Mouse (Mus musculus): ENCODE data around the gene Nxpe4.
A peak's percentile ranks its signal among the peaks of the same experiment; 100 is the strongest.
"Not testable (repeated sequence)": the region's sequence is repeated elsewhere in the genome, so short reads cannot be mapped to it uniquely, and the experiment has no call there.

Nxpe4 gene

DNA sequence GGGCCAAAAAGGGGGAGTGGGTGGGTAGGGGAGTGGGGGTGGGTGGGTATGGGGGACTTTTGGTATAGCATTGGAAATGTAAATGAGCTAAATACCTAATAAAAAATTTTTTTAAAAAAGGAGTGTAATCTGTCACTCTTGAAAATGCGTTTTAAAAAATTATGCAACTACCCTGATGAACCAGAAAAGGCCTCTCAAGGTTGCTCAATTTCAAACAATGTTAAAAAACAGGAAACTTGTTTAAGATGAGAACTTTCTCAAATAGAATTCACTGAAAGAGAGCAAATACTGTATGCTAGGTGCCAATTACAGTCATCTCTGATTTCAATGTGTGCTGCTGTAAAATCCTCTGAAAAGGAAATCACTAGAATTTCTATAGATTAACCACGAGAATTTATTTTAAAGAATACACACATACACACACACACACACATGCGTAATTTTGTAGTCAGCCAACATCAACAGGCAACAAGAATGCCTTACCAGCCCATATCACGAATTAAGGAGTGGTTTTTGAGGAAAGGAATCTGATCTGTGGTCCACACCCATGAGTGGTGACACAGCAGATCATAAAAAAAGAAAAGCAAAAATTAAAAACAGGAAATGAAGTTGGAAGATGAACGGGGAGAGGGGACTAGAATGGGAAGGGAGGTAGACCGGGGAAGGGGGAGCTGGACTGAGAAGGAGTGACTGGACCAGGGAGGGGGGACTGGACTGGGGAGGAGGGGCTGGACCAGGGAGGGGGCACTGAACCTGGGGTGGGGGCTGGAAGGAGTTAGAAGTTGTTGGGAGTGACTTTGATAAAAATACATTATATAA lies 248.6 kb downstream of the Nxpe4 start:
- DNase-seq (ENCODE audit: low spot score): no peak

DNA sequence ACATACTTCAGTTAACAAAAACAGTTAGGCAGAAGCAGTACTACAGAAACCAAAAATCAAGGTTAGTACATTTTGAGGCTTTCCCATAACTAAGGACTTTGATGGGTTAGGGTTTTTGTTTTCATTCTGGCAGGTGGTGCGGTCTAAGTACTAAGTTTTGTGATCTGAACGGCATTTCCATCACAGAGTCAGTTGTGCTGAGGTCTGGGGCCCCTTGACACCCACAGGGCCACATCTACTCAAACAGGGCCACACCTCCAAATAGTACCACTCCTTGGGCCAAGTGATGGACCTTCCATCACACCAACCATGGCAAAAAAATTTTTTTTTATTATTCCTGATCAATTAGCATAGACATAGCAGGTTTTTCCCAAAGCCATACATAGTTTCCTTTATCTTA lies 251.8 kb downstream of the Nxpe4 start:
- DNase-seq (ENCODE audit: low spot score): no peak

DNA sequence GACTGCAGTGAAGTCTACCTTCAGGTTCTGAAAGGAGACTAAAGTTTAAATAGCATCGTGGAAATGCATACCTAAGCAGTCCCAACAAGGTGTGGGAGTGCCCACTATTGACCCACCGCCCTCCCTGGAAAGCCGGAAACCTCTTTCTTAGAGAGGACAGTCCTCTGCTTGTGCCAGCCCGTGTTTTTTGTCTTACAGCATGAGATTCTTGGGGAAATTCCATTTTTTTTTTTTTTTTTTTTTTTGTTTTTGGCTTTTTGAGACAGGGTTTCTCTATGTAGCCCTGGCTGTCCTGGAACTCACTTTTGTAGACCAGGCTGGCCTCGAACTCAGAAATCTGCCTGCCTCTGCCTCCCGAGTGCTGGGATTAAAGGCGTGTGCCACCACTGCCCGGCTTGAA lies 255.5 kb downstream of the Nxpe4 start:
- DNase-seq (ENCODE audit: low spot score): not testable (repeated sequence)

DNA sequence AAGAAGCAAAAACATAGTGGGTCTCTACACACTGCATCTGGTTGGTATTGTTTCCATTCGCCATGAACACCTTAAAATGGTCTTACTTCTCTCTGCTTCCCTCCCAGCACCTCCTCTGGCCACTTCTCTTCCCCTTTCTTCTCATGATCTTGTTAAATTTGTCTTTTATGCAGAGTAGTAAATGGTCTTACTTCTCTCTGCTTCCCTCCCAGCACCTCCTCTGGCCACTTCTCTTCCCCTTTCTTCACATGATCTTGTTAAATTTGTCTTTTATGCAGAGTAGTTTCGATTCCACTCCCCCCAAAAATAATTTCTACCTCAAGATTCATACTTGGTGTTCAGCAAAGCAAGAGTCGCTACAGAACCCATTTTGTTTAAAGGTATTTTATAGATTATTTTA lies 256.2 kb downstream of the Nxpe4 start:
- no peak for DNase-seq (ENCODE audit: low spot score)

- DNase-seq (ENCODE audit: low spot score): no peak
These were observed 256.6 kb downstream of the Nxpe4 start for GRCm38 (mm10) chr9:48418397-48418796.

DNA sequence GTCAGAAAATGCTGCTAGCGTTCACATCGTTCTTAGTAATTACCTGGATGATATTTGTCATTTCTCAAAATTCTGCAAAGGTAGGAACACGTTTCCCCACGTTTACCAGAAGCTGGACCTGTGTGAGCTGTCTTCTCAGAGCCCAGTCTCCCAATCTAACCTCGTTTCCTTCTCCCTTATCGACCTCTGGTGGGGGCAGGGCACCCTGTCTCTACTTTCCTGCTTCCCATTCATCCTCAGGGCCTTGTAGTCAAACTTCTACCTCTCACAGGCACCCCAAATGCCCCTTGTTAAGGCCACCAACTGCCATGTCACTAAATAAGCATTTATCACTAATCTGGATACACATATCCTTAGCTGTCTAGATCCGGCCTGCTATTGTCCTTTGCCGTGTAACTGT lies 257.0 kb downstream of the Nxpe4 start:
- no peak for DNase-seq (ENCODE audit: low spot score)

GRCm38 (mm10) chr9:48420437-48420836 lies 258.6 kb downstream of the Nxpe4 start:
- DNase-seq (ENCODE audit: low spot score): no peak

GRCm38 (mm10) chr9:48421029-48421428 lies 259.2 kb downstream of the Nxpe4 start:
- no peak for DNase-seq (ENCODE audit: low spot score)

- DNase-seq (ENCODE audit: low spot score): no peak
These were observed 259.7 kb downstream of the Nxpe4 start for GRCm38 (mm10) chr9:48421561-48421960.

- no peak for DNase-seq (ENCODE audit: low spot score)
These were observed 260.6 kb downstream of the Nxpe4 start for GRCm38 (mm10) chr9:48422382-48422781.

GRCm38 (mm10) chr9:48423256-48423655 lies 261.4 kb downstream of the Nxpe4 start:
- no peak for DNase-seq (ENCODE audit: low spot score)

GRCm38 (mm10) chr9:48427176-48427575 lies 265.4 kb downstream of the Nxpe4 start:
- no peak for DNase-seq (ENCODE audit: low spot score)

DNA sequence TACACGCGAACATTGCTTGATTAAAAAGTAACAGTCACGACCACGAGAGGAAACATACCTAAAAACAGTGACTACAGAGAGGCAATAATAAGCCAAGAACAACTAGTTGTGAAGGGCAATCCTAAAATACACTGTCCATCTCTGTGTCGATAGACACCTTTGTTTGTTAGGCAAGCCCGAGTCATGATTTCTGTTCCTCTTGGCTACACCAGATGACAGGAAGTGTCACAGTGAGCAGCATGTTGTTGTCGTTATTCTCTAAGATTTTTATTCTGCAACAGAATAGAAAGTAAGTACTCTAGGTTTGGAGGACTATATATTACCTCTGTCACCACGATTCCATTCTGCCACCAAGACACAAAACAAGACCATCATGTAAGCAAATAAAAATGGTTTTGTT lies 270.6 kb downstream of the Nxpe4 start:
- no peak for DNase-seq (ENCODE audit: low spot score)

GRCm38 (mm10) chr9:48443873-48444272 lies 282.1 kb downstream of the Nxpe4 start:
- DNase-seq (ENCODE audit: low spot score): no peak

GRCm38 (mm10) chr9:48444821-48445220 lies 283.0 kb downstream of the Nxpe4 start:
- DNase-seq (ENCODE audit: low spot score): no peak

DNA sequence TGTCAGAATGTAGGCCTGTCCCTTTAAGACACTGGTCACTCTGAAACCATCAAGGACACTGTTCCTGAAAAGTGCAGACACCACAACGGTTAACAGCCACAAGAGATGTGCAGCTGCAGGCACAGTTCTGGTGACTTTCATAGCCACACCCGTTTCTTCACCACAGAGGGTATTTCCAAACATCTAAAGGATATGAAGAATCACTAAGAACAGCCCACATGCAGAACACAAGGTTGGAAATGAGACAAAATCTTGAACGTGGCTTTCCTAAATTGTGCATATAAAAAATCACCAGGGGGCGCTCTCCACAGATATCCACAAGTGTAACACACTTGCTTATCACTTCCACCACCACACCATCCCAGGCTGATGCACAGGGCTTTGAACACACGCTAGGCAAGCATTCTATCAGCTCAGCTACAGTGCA lies 286.0 kb downstream of the Nxpe4 start:
- DNase-seq (ENCODE audit: low spot score): peak; percentile 73
